Mouse (Mus musculus): ENCODE data around the gene Zfhx2.

The Zfhx2 gene

GRCm38 (mm10) chr14:55105836-55106809 is 14.0 kb upstream of the Zfhx2 start, which contains the start of gene Ap1g2:
Gene Ap1g2, minus strand, starts transcription at chr14:55106593.
- DNase-seq (ENCODE audit: low spot score in 2 of 2): peak; percentile 78 to 81

DNA sequence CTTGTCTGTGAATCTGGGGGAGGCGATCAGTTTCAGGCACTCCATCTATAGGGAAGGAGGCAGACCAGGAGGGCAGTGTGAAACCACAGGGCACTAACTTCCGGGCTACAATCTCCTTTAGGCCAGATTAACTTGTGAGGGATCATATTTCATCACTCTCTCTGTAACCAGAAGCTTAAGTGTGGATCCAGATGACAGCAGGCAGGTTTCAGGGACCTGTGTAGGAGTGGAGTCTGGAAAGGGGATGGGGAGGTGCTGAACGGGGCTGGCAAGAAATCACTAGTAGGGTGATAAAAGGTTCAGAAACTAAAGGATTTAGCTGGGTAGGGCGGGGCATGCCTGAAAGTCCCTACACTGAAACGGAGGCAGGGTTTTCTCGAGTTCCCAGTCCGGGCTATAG is 13.3 kb upstream of the Zfhx2 start:
- DNase-seq (ENCODE audit: low spot score in 2 of 2): no peak

DNA sequence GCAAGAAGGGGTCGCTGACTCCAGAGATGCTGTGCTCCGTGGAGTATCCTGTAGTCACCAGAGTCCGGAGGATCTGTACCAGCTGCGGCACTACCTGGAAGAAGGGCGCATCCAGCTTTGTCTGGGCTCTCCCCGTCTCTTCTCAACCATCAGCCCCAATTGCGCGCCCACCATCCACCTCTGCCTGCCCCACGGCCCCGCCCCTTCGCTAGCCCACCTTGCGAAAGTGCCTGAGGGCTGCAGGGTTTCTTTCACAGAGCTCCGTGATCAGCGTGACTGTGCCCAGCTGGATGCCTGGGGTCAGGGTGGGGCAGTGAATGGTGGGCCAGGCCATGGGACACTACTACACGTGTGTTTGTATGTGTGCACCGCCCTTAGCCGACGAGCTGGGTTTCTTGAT is 12.2 kb upstream of the Zfhx2 start:
- DNase-seq (ENCODE audit: low spot score in 2 of 2): no peak

- no peak for DNase-seq (ENCODE audit: low spot score in 2 of 2)
These were observed 10.2 kb upstream of the Zfhx2 start for GRCm38 (mm10) chr14:55102253-55102785.

GRCm38 (mm10) chr14:55101592-55101991 is 9.5 kb upstream of the Zfhx2 start:
- DNase-seq (ENCODE audit: low spot score in 2 of 2): no peak

DNA sequence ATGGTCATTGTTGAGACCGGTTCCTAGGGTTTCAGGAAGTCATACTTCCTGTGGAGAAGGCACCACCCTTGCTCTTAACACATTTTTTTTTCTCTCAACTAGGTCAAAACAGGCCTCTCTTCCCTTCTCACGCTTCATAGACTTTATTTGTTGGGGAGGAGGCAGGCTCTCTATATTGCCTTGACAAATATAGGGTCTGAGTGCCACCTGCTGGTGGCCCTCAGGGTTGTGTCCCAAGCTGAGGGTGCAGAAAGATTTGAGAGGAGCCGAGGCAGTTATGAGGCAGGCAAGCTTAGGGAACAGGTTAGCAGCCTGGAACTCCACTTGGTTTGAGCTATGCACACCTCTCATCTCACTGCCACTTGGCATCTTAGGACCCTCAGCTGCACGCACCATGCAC is 5.9 kb upstream of the Zfhx2 start:
- DNase-seq (ENCODE audit: low spot score in 2 of 2): no peak

GRCm38 (mm10) chr14:55097646-55098045 is 5.5 kb upstream of the Zfhx2 start:
- DNase-seq (ENCODE audit: low spot score in 2 of 2): no peak

DNA sequence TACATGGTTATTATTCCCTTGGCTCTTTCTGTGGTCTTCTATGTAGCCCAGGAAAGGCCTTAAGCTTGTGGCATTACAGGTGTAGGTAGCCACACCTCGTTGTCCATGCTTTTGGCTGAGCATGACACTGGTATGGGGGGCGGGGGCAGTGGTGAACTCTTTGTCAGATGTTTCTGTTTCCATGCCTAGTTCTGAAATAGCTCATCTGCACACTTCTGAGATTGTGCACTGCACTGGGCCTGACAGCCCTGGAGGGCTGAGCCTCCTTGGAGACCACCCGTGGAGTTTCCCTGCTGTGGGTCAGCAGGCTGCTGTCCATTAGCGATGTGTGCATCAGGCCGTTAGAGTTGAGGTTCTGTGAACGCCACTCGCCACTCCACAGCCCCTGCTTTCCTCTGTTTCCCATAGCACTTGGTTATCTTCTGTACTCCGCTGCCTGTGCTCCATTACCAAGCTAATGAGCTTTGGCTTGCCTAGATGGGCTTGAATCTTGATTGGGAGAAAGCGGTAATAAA is 4.5 kb upstream of the Zfhx2 start:
- DNase-seq (ENCODE audit: low spot score in 2 of 2): no peak

- no peak for DNase-seq (ENCODE audit: low spot score in 2 of 2)
These were observed 3.5 kb upstream of the Zfhx2 start for GRCm38 (mm10) chr14:55095671-55096070.

DNA sequence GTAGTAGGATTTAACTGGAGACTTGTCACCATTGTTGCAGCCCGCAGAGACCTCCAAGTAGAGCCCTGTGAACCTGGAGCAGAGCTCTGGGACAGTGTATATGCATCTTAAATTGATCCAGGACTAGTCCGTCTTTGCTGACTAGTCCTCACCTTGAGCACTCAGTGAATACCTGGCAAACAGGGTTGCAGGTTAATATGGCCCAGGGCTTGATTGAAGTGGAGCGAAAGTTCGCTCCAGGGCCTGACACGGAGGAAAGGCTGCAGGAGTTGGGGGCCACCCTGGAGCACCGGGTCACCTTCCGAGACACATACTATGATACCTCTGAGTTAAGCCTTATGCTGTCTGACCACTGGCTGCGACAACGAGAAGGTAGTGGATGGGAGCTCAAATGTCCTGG is 3.1 kb upstream of the Zfhx2 start:
- no peak for DNase-seq (ENCODE audit: low spot score in 2 of 2)

GRCm38 (mm10) chr14:55094704-55095231 is 2.6 kb upstream of the Zfhx2 start, which contains the start of gene Thtpa:
Gene Thtpa, plus strand, starts transcription at chr14:55094784.
- DNase-seq (ENCODE audit: low spot score in 2 of 2): peak; percentile 70 to 73

GRCm38 (mm10) chr14:55093927-55094326 is 1.8 kb upstream of the Zfhx2 start:
- no peak for DNase-seq (ENCODE audit: low spot score in 2 of 2)

- DNase-seq (ENCODE audit: low spot score in 2 of 2): peak in 1 of 2 experiments; percentile 54
These were observed 787 bp downstream of the Zfhx2 start for GRCm38 (mm10) chr14:55091209-55091865.

GRCm38 (mm10) chr14:55089199-55089947 is 2.8 kb downstream of the Zfhx2 start:
- DNase-seq (ENCODE audit: low spot score in 2 of 2): no peak

GRCm38 (mm10) chr14:55086009-55086514 is 6.1 kb downstream of the Zfhx2 start:
- no peak for DNase-seq (ENCODE audit: low spot score in 2 of 2)

GRCm38 (mm10) chr14:55085324-55086008 is 6.7 kb downstream of the Zfhx2 start:
- DNase-seq (ENCODE audit: low spot score in 2 of 2): no peak

GRCm38 (mm10) chr14:55083481-55083880 is 8.6 kb downstream of the Zfhx2 start:
- DNase-seq (ENCODE audit: low spot score in 2 of 2): no peak

GRCm38 (mm10) chr14:55081105-55081504 is 11.0 kb downstream of the Zfhx2 start:
- no peak for DNase-seq (ENCODE audit: low spot score in 2 of 2)

- peak in 1 of 2 experiments; percentile 67 for DNase-seq (ENCODE audit: low spot score in 2 of 2)
These were observed 12.7 kb downstream of the Zfhx2 start for GRCm38 (mm10) chr14:55079214-55079970.

Data from frontal cortex, postnatal 10 days (tissue).